Mouse (Mus musculus): ENCODE data around the gene Filip1l. TPM values are rescaled to one million over a fixed set of nuclear protein-coding genes. Genes with fewer than 3 reads are reported as not detected.
A peak's percentile ranks its signal among the peaks of the same experiment; 100 is the strongest.

The Filip1l gene
- polyA plus RNA-seq, 1 experiment from 2014 or later = 4.2 TPM

- Histone ChIP-seq H3K36me3 (no peaks in the 10 kb centered on the region), H3K4me1 (replicated peaks) (no peaks in the 10 kb centered on the region), H3K27me3 (no peaks in the 10 kb centered on the region), H3K27ac (replicated peaks) (0 out of 2 replicates have a peak overlapping the region, but pooled peaks have one; percentile 13), H3K9me3 (no peaks in the 10 kb centered on the region), H3K4me3 (no peak overlapping the region), H3K4me2 (no peak overlapping the region), H3K9ac (no peak overlapping the region)
- ATAC-seq (ENCODE audit: low read depth) = no peak
- 80% methylated on average over 8 of the region's 8 CpGs for WGBS
These were observed 23.9 kb upstream of the Filip1l start for GRCm38 (mm10) chr16:57329028-57329427.

- H3K4me1 ChIP-seq (replicated peaks) = no peaks in the 10 kb centered on the region
- no peak overlapping the region for H3K9ac ChIP-seq
- WGBS = 83% methylated on average over 2 of the region's 2 CpGs
- no peak for ATAC-seq (ENCODE audit: low read depth)
- H3K27me3 ChIP-seq = no peaks in the 10 kb centered on the region
- H3K36me3 ChIP-seq = no peaks in the 10 kb centered on the region
- H3K4me2 ChIP-seq = no peak overlapping the region
- H3K4me3 ChIP-seq = no peak overlapping the region
- H3K27ac ChIP-seq (replicated peaks) = no peak overlapping the region
- no peaks in the 10 kb centered on the region for H3K9me3 ChIP-seq
These were observed 22.8 kb upstream of the Filip1l start for GRCm38 (mm10) chr16:57330111-57330510.

- Histone ChIP-seq H3K4me1 (replicated peaks) (no peaks in the 10 kb centered on the region), H3K9me3 (no peaks in the 10 kb centered on the region), H3K9ac (no peak overlapping the region), H3K27me3 (no peaks in the 10 kb centered on the region), H3K4me2 (no peak overlapping the region), H3K36me3 (no peaks in the 10 kb centered on the region), H3K4me3 (no peak overlapping the region), H3K27ac (replicated peaks) (no peak overlapping the region)
- 81% methylated on average over 7 of the region's 7 CpGs for WGBS
- ATAC-seq (ENCODE audit: low read depth) = no peak
These were observed 20.6 kb upstream of the Filip1l start for GRCm38 (mm10) chr16:57332301-57332700.

- no peaks in the 10 kb centered on the region for H3K9me3 ChIP-seq
- H3K4me2 ChIP-seq = no peak overlapping the region
- H3K36me3 ChIP-seq = no peaks in the 10 kb centered on the region
- no peak overlapping the region for H3K4me3 ChIP-seq
- no peaks in the 10 kb centered on the region for H3K27me3 ChIP-seq
- WGBS = 79% methylated on average over 11 of the region's 11 CpGs
- H3K4me1 ChIP-seq (replicated peaks) = no peaks in the 10 kb centered on the region
- H3K27ac ChIP-seq (replicated peaks) = no peak overlapping the region
- ATAC-seq (ENCODE audit: low read depth) = no peak
- H3K9ac ChIP-seq = no peak overlapping the region
These were observed 16.0 kb upstream of the Filip1l start for GRCm38 (mm10) chr16:57336770-57337423.

GRCm38 (mm10) chr16:57339765-57340612 lies 12.9 kb upstream of the Filip1l start:
- Histone ChIP-seq H3K4me1 (replicated peaks) (no peaks in the 10 kb centered on the region), H3K4me3 (no peak overlapping the region), H3K36me3 (no peaks in the 10 kb centered on the region), H3K27me3 (no peaks in the 10 kb centered on the region), H3K9ac (no peak overlapping the region), H3K4me2 (no peak overlapping the region), H3K9me3 (no peaks in the 10 kb centered on the region), H3K27ac (replicated peaks) (no peak overlapping the region)
- no peak for ATAC-seq (ENCODE audit: low read depth)
- WGBS = 86% methylated on average over 8 of the region's 8 CpGs

GRCm38 (mm10) chr16:57340613-57340898 lies 12.3 kb upstream of the Filip1l start:
- no peak overlapping the region for H3K9ac ChIP-seq
- 76% methylated on average over 5 of the region's 5 CpGs for WGBS
- no peak overlapping the region for H3K4me3 ChIP-seq
- H3K4me2 ChIP-seq = no peak overlapping the region
- H3K36me3 ChIP-seq = no peaks in the 10 kb centered on the region
- no peaks in the 10 kb centered on the region for H3K4me1 ChIP-seq (replicated peaks)
- no peaks in the 10 kb centered on the region for H3K9me3 ChIP-seq
- ATAC-seq (ENCODE audit: low read depth) = no peak
- no peaks in the 10 kb centered on the region for H3K27me3 ChIP-seq
- no peak overlapping the region for H3K27ac ChIP-seq (replicated peaks)

- 80% methylated on average over 3 of the region's 3 CpGs for WGBS
- Histone ChIP-seq H3K4me3 (no peak overlapping the region), H3K27ac (replicated peaks) (no peak overlapping the region), H3K9me3 (no peaks in the 10 kb centered on the region), H3K27me3 (no peaks in the 10 kb centered on the region), H3K4me1 (replicated peaks) (no peaks in the 10 kb centered on the region), H3K4me2 (no peak overlapping the region), H3K9ac (no peak overlapping the region), H3K36me3 (no peaks in the 10 kb centered on the region)
- no peak for ATAC-seq (ENCODE audit: low read depth)
These were observed 6.6 kb upstream of the Filip1l start for GRCm38 (mm10) chr16:57346258-57346657.

- Histone ChIP-seq H3K4me3 (no peak overlapping the region), H3K36me3 (no peaks in the 10 kb centered on the region), H3K9ac (no peak overlapping the region), H3K9me3 (no peaks in the 10 kb centered on the region), H3K27ac (replicated peaks) (no peak overlapping the region), H3K27me3 (no peaks in the 10 kb centered on the region), H3K4me1 (replicated peaks) (peaks cover 10% of the 10 kb centered on the region; the same call in 1 of the 2 replicates), H3K4me2 (no peak overlapping the region)
- ATAC-seq (ENCODE audit: low read depth) = no peak
- 81% methylated on average over 3 of the region's 3 CpGs for WGBS
These were observed 3.9 kb upstream of the Filip1l start for GRCm38 (mm10) chr16:57349039-57349438.

GRCm38 (mm10) chr16:57349689-57350088 lies 3.2 kb upstream of the Filip1l start:
- Histone ChIP-seq H3K4me3 (no peak overlapping the region), H3K9ac (no peak overlapping the region), H3K36me3 (no peaks in the 10 kb centered on the region), H3K9me3 (no peaks in the 10 kb centered on the region), H3K27me3 (no peaks in the 10 kb centered on the region), H3K27ac (replicated peaks) (no peak overlapping the region), H3K4me1 (replicated peaks) (peaks cover 10% of the 10 kb centered on the region; the same call in 1 of the 2 replicates), H3K4me2 (no peak overlapping the region)
- no peak for ATAC-seq (ENCODE audit: low read depth)
- 69% methylated on average over 3 of the region's 3 CpGs for WGBS

- no peak for ATAC-seq (ENCODE audit: low read depth)
- Histone ChIP-seq H3K9ac (no peak overlapping the region), H3K9me3 (no peaks in the 10 kb centered on the region), H3K27ac (replicated peaks) (no peak overlapping the region), H3K4me2 (no peak overlapping the region), H3K4me1 (replicated peaks) (peaks cover 10% of the 10 kb centered on the region; the same call in 1 of the 2 replicates), H3K4me3 (no peak overlapping the region), H3K36me3 (no peaks in the 10 kb centered on the region), H3K27me3 (no peaks in the 10 kb centered on the region)
- 84% methylated on average over 11 of the region's 11 CpGs for WGBS
These were observed 351 bp downstream of the Filip1l start for GRCm38 (mm10) chr16:57353166-57353721.

- H3K4me3 ChIP-seq = no peak overlapping the region
- H3K9me3 ChIP-seq = no peaks in the 10 kb centered on the region
- no peaks in the 10 kb centered on the region for H3K36me3 ChIP-seq
- no peak for ATAC-seq (ENCODE audit: low read depth)
- H3K27ac ChIP-seq (replicated peaks) = no peak overlapping the region
- H3K9ac ChIP-seq = no peak overlapping the region
- 81% methylated on average over 6 of the region's 6 CpGs for WGBS
- no peaks in the 10 kb centered on the region for H3K27me3 ChIP-seq
- H3K4me1 ChIP-seq (replicated peaks) = peaks cover 10% of the 10 kb centered on the region; the same call in 1 of the 2 replicates
- no peak overlapping the region for H3K4me2 ChIP-seq
These were observed 1.0 kb downstream of the Filip1l start for GRCm38 (mm10) chr16:57353932-57354331.

- 88% methylated on average over 6 of the region's 6 CpGs for WGBS
- H3K27me3 ChIP-seq = no peaks in the 10 kb centered on the region
- H3K36me3 ChIP-seq = no peaks in the 10 kb centered on the region
- no peak overlapping the region for H3K4me3 ChIP-seq
- no peak overlapping the region for H3K27ac ChIP-seq (replicated peaks)
- no peak overlapping the region for H3K9ac ChIP-seq
- peaks cover 13% of the 10 kb centered on the region; the same call in 1 of the 2 replicates for H3K4me1 ChIP-seq (replicated peaks)
- ATAC-seq (ENCODE audit: low read depth) = no peak
- H3K4me2 ChIP-seq = no peak overlapping the region
- H3K9me3 ChIP-seq = no peaks in the 10 kb centered on the region
These were observed 3.6 kb downstream of the Filip1l start for GRCm38 (mm10) chr16:57356454-57356853.

Data from neural tube, embryonic 13.5 days (tissue).